Mouse (Mus musculus) brain, embryonic 14.5 days (tissue): ENCODE measurements around the gene Sec61a1.

Source experiments
- CTCF ChIP-seq: fragments of 200-500 bp; IDR thresholded peaks from 2 replicates; pipeline ENCODE4 v1.5.1; 2012; ENCODE audit warnings: inconsistent platforms, mild to moderate bottlenecking, moderate library complexity, borderline replicate concordance; ENCODE audit not compliant: insufficient read depth, insufficient read length; ENCODE audit errors: extremely low read depth
- POLR2A ChIP-seq: fragments of 200-500 bp; IDR thresholded peaks from 2 replicates; pipeline ENCODE4 v1.6.1; 2012; ENCODE audit warnings: mild to moderate bottlenecking, inconsistent platforms, borderline replicate concordance; ENCODE audit not compliant: poor library complexity, insufficient read depth, insufficient read length, severe bottlenecking; ENCODE audit errors: extremely low read depth

DNA sequence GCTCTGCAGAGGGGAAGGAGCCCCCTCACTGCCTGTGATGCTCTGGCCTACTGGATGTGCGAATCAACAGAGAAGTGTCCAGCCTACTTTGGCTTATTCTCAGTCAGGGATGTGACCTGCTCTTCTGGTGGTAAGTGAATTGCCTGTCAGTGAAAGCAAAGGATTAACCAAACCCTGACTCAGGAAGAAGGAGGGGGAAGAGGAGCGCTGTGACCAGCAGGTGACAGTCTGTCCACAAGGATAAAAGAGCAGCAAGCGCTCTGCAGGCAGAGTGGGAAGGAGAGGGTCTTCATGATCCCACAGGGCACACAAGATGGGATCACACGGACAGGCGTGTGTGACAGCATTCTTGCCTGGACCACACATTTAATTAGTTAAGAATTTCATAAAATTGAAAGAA lies 41.0 kb upstream of the Sec61a1 start:
- TF ChIP-seq POLR2A (no peak), CTCF (peak; percentile 44; the same call in 1 of the 2 replicates)
